Mouse (Mus musculus): Measurements from ENCODE around the gene Nudc. TPM values are rescaled to one million over a fixed set of nuclear protein-coding genes. Genes with fewer than 3 reads are reported as not detected.

Nudc gene
- polyA plus RNA-seq, 1 experiment from 2014 or later: 288 TPM

- H3K27me3 ChIP-seq (replicated peaks): peaks cover 14% of the 10 kb centered on the region
- no peak overlapping the region for H3K27ac ChIP-seq
- no peaks in the 10 kb centered on the region for H3K36me3 ChIP-seq
- H3K4me1 ChIP-seq (replicated peaks): peaks cover 20% of the 10 kb centered on the region
- H3K4me2 ChIP-seq (replicated peaks): no peak overlapping the region
- no peak overlapping the region for H3K9ac ChIP-seq
- WGBS: 88% methylated on average over 28 of the region's 28 CpGs
- no peaks in the 10 kb centered on the region for H3K9me3 ChIP-seq
- no peak overlapping the region for H3K4me3 ChIP-seq (replicated peaks)
- no peak for ATAC-seq
Observed at GRCm38 (mm10) chr4:133485691-133486425, 59.9 kb downstream of the Nudc start.

DNA sequence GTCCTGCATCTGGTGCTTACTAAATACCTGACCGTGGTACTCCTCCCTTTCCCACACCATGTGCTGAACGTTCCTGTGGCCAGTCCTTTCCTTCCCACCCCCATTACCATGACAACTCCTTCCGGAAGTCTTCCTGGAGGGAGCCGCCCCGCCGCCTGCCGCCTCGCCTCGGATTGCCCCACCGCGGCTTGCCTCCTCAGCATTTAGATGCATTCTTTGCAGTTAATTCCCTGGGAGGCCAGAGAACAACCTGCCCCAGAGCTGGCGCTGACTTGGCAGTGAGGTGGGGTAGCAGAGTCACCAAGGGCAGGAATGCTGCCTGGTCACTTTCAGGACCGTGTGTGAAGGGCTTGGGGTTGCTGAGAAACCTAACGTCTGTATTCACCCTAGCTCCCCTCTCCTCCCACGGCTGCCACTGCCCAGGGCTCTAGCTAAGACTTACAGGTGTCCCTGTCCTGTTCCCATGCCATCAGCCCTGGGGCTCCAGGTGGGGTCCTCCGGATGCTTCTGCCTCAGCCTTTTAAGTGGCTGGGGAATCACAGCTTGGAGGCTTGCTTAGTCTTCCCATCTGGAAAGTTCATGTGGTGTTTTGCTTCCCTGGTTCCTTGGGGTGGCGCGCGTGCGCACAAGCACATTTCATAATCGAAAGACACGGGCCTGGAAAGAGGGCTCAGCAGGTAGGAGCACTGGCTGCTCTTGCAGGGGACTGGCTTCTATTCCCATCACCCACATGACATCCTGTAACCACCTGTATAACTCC is 61.4 kb downstream of the Nudc start:
- no peak; the same call in 1 of the 2 replicates for ATAC-seq
- peaks cover 20% of the 10 kb centered on the region for H3K4me1 ChIP-seq (replicated peaks)
- no peak overlapping the region for H3K9ac ChIP-seq
- 12% methylated on average over 22 of the region's 22 CpGs for WGBS
- H3K27ac ChIP-seq: no peak overlapping the region
- H3K36me3 ChIP-seq: no peaks in the 10 kb centered on the region
- no peak overlapping the region for H3K4me3 ChIP-seq (replicated peaks)
- H3K27me3 ChIP-seq (replicated peaks): peaks cover 22% of the 10 kb centered on the region
- peak overlapping the region; percentile 48 for H3K4me2 ChIP-seq (replicated peaks)
- H3K9me3 ChIP-seq: no peaks in the 10 kb centered on the region

Other genes with a start within 250 kb of the Nudc start
- gene Wdtc1, start 192.5 kb downstream of the Nudc start, polyA plus RNA-seq (2015; fragmentation: Nextera tagmentation; extraction: Ambion mirVana): 13.9 and 17.0 TPM in 2 replicates
- 8.5 and 9.3 TPM in 2 replicates for gene Slc9a1, start 176.3 kb downstream of the Nudc start, polyA plus RNA-seq (2015; fragmentation: Nextera tagmentation; extraction: Ambion mirVana)
- gene Tent5b, start 65.9 kb downstream of the Nudc start, polyA plus RNA-seq (2015; fragmentation: Nextera tagmentation; extraction: Ambion mirVana): 0.82 and 0.94 TPM in 2 replicates
- 1.6 and 1.7 TPM in 2 replicates for gene Trnp1, start 47.4 kb downstream of the Nudc start, polyA plus RNA-seq (2015; fragmentation: Nextera tagmentation; extraction: Ambion mirVana)
- 40.5 and 45.1 TPM in 2 replicates for gene Kdf1, start 27.0 kb downstream of the Nudc start, polyA plus RNA-seq (2015; fragmentation: Nextera tagmentation; extraction: Ambion mirVana)
- gene Nr0b2, start 7.4 kb upstream of the Nudc start, polyA plus RNA-seq (2015; fragmentation: Nextera tagmentation; extraction: Ambion mirVana): 7.5 and 8.1 TPM in 2 replicates
- gene Gpatch3, start 28.7 kb upstream of the Nudc start, polyA plus RNA-seq (2015; fragmentation: Nextera tagmentation; extraction: Ambion mirVana): 6.7 and 7.1 TPM in 2 replicates
- gene Gpn2, start 38.4 kb upstream of the Nudc start, polyA plus RNA-seq (2015; fragmentation: Nextera tagmentation; extraction: Ambion mirVana): 16.5 and 19.8 TPM in 2 replicates
- 47.4 and 51.0 TPM in 2 replicates for gene Sfn, start 56.2 kb upstream of the Nudc start, polyA plus RNA-seq (2015; fragmentation: Nextera tagmentation; extraction: Ambion mirVana)
- 2.0 and 4.1 TPM in 2 replicates for gene Zdhhc18, start 104.2 kb upstream of the Nudc start, polyA plus RNA-seq (2015; fragmentation: Nextera tagmentation; extraction: Ambion mirVana)
- 16.9 and 17.7 TPM in 2 replicates for gene Pigv, start 126.7 kb upstream of the Nudc start, polyA plus RNA-seq (2015; fragmentation: Nextera tagmentation; extraction: Ambion mirVana)
- 21.6 and 24.9 TPM in 2 replicates for gene Arid1a, start 210.8 kb upstream of the Nudc start, polyA plus RNA-seq (2015; fragmentation: Nextera tagmentation; extraction: Ambion mirVana)